Mouse (Mus musculus) cerebellum, adult 18-20 months (tissue): ENCODE results near the gene Arl6ip4.

Experiments
- DNase-seq, 2 experiments: peaks; one replicate each; pipeline ENCODE4 v3.0.0; 2021

Arl6ip4 gene

GRCm38 (mm10) chr5:124158305-124158704 lies 42.4 kb downstream of the Arl6ip4 start:
- peak in 1 of 2 experiments; percentile 44 for DNase-seq

DNA sequence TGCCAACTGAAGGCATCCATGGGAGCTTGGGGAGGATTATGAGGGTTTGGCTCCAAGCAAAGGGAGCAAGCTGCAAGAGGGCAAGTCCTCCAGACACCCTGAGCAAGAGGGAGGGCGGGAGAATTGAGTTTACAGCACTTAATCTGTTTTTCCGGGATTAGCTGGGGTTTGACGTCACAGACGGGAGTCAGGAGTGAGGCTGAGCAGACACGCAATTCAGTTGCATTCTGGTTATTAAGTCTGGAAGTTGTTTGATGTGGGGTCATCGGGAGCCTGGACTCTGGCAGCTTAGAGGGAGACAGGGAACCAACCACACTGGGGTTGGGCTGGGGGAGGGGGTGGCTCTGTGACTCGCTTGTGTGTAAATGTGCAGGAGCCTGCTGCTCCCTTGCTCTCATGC lies 43.6 kb downstream of the Arl6ip4 start:
- no peak for DNase-seq

DNA sequence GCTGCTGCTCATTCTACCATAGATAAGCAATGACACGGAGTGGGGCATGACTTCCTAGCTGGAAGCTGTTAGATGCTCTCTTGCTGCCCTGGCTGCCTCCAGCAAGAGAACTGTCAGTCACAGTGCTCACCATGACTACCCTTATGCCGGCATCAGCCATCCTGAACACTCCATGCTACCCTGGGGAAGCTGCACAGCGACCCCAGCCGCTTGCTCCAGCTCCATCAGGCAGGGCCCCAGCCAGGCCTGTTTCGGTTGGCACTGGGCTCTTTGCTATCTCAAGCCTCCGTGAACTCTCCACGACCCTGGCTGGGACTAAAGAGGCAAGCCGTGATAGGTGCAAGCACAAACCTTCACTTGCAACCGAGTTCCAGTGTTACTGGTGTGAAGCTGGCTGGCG lies 45.9 kb downstream of the Arl6ip4 start:
- DNase-seq = no peak

DNA sequence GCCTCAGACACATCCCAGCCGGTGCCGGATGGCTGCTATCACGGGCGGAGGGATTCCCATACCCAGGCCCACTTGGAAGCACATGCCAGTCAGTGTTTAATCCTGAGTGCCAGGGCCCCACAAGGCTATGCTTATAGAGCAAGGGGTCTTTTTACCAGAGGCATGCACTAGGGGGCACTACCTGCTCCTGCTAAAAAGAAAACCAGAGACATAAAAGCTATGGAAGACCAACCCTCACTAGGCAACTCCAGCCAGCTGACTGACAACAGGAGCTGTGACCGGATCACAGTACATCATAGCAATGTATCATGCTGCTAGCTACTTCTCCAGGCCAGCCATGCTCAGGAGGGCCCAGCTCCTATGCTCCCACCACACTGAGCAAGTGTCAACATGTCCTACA lies 46.7 kb downstream of the Arl6ip4 start:
- DNase-seq = peak; percentile 75 to 76

DNA sequence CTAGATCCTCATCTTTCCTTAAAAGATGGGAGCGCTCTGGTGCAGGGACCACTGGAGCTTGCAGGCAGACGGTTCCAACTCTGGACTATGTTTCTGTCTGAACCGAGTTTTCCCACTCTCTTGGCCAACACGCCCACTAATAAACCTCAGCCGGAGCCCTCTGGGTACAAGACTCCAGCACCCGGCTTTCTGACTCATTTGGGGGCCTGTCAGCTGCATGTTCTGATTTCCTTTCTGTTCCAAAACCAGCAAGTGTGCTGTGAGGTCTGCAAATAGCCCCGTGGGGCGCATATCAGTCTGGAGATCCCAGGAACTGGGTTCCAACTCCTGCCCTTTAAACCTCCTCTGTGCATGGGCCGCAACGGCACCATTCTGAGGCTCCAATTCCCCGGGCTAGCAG lies 47.6 kb downstream of the Arl6ip4 start:
- DNase-seq = no peak

GRCm38 (mm10) chr5:124165622-124166570 lies 50.0 kb downstream of the Arl6ip4 start:
- DNase-seq = no peak

- peak; percentile 73 to 78 for DNase-seq
Measured at GRCm38 (mm10) chr5:124166741-124167140, 50.9 kb downstream of the Arl6ip4 start.

GRCm38 (mm10) chr5:124167621-124168020 lies 51.7 kb downstream of the Arl6ip4 start:
- no peak for DNase-seq
